Mouse (Mus musculus): ENCODE measurements around the gene Fcrl6. TPM values are rescaled to one million over a fixed set of nuclear protein-coding genes. Genes with fewer than 3 reads are reported as not detected.

The Fcrl6 gene
- polyA plus RNA-seq, 1 experiment from 2014 or later: not detected

Other genes starting within 250 kb of the Fcrl6 start
- gene Pigm, start 226.0 kb downstream of the Fcrl6 start, polyA plus RNA-seq (2015; fragmentation: Nextera tagmentation; extraction: Ambion mirVana): 4.5 and 4.7 TPM in 2 replicates
- not detected in 2 replicates for gene Slamf9, start 127.2 kb downstream of the Fcrl6 start, polyA plus RNA-seq (2015; fragmentation: Nextera tagmentation; extraction: Ambion mirVana)
- 60.9 and 89.9 TPM in 2 replicates for gene Igsf9, start 120.8 kb downstream of the Fcrl6 start, polyA plus RNA-seq (2015; fragmentation: Nextera tagmentation; extraction: Ambion mirVana)
- gene Tagln2, start 102.5 kb downstream of the Fcrl6 start, polyA plus RNA-seq (2015; fragmentation: Nextera tagmentation; extraction: Ambion mirVana): 53.4 and 56.8 TPM in 2 replicates
- gene Cfap45, start 81.8 kb downstream of the Fcrl6 start, polyA plus RNA-seq (2015; fragmentation: Nextera tagmentation; extraction: Ambion mirVana): 1.8 and 3.0 TPM in 2 replicates
- gene Vsig8, start 46.6 kb downstream of the Fcrl6 start, polyA plus RNA-seq (2015; fragmentation: Nextera tagmentation; extraction: Ambion mirVana): 0.14 TPM in 1 of 2 replicates, not detected in the other
- not detected in 2 replicates for gene Slamf8, start 12.0 kb downstream of the Fcrl6 start, polyA plus RNA-seq (2015; fragmentation: Nextera tagmentation; extraction: Ambion mirVana)
- 6.2 TPM in 2 replicates for gene Dusp23, start 30.4 kb upstream of the Fcrl6 start, polyA plus RNA-seq (2015; fragmentation: Nextera tagmentation; extraction: Ambion mirVana)
- not detected in 2 replicates for gene Crp, start 95.5 kb upstream of the Fcrl6 start, polyA plus RNA-seq (2015; fragmentation: Nextera tagmentation; extraction: Ambion mirVana)